Mouse (Mus musculus) embryonic facial prominence, embryonic 15.5 days (tissue): Measurements from ENCODE around the gene Sirt3. TPM values are rescaled to one million over a fixed set of nuclear protein-coding genes. Genes with fewer than 3 reads are reported as not detected.

Experiments used
- ATAC-seq: fragments of 200-750 bp; cut with Nextera tagmentation; 2 replicates; pipeline ENCODE4 v1.8.0; 2017; ENCODE audit warnings: low read depth, moderate TSS enrichment; ENCODE audit not compliant: insufficient number of reproducible peaks, low FRiP score, low TSS enrichment
- H3K27ac ChIP-seq: fragments of 300-500 bp; sonication (generic); replicated peaks from 2 replicates; pipeline ENCODE4 v1.5.1; 2015; ENCODE audit warnings: mild to moderate bottlenecking, inconsistent platforms
- H3K27me3 ChIP-seq: fragments of 300-500 bp; sonication (generic); 2 replicates; pipeline ENCODE4 v1.6.1; 2015; ENCODE audit warnings: inconsistent platforms
- H3K36me3 ChIP-seq: fragments of 300-500 bp; sonication (generic); 2 replicates; pipeline ENCODE4 v1.6.1; 2015; ENCODE audit warnings: mild to moderate bottlenecking, inconsistent platforms
- H3K4me1 ChIP-seq: fragments of 300-500 bp; sonication (generic); 2 replicates; pipeline ENCODE4 v1.6.1; 2015; ENCODE audit warnings: inconsistent platforms
- H3K4me2 ChIP-seq: fragments of 300-500 bp; sonication (generic); replicated peaks from 2 replicates; pipeline ENCODE4 v1.6.1; 2015; ENCODE audit warnings: mild to moderate bottlenecking, inconsistent platforms
- H3K4me3 ChIP-seq: fragments of 300-500 bp; sonication (generic); replicated peaks from 2 replicates; pipeline ENCODE4 v1.5.1; 2015; ENCODE audit warnings: mild to moderate bottlenecking, inconsistent platforms
- H3K9ac ChIP-seq: fragments of 300-500 bp; sonication (generic); 2 replicates; pipeline ENCODE4 v1.6.1; 2015; ENCODE audit warnings: inconsistent platforms
- H3K9me3 ChIP-seq: fragments of 300-500 bp; sonication (generic); replicated peaks from 2 replicates; pipeline ENCODE4 v1.6.1; 2016; ENCODE audit warnings: inconsistent platforms
- WGBS: fragments of 180-500 bp; shearing (Covaris S2); methylation state at CpG from one replicate; pipeline ENCODE4 v1.1.7; 2015; 5-methylcytosine and 5-hydroxymethylcytosine counted together
- polyA plus RNA-seq: library from polyadenylated mRNA; unstranded; fragments of >200 nt; fragmentation: Nextera tagmentation; extraction: Ambion mirVana; gene quantifications from 2 replicates; pipeline ENCODE4 v1.2.1, GENCODE M21; 2015

Gene Sirt3
- polyA plus RNA-seq: 25.1 and 27.4 TPM in 2 replicates

GRCm38 (mm10) chr7:140881696-140882468 is at the start of gene Sirt3, which contains the start of gene Psmd13:
TSS of gene Sirt3 (minus strand) at chr7:140882309.
TSS of gene Psmd13 (plus strand) at chr7:140881968.
- peak; percentile 95 for ATAC-seq
- H3K4me3 ChIP-seq: peak within 1 kb of the TSS; percentile 93

GRCm38 (mm10) chr7:140927181-140927580 is 45.1 kb upstream of the Sirt3 start:
- no peak for ATAC-seq
- H3K9ac ChIP-seq: no peak overlapping the region
- peaks cover 39% of the 10 kb centered on the region for H3K27me3 ChIP-seq
- no peak overlapping the region for H3K4me3 ChIP-seq
- 84% methylated on average over 6 of the region's 6 CpGs for WGBS
- H3K27ac ChIP-seq: no peak overlapping the region
- no peaks in the 10 kb centered on the region for H3K36me3 ChIP-seq
- no peak overlapping the region for H3K4me2 ChIP-seq
- no peaks in the 10 kb centered on the region for H3K9me3 ChIP-seq
- H3K4me1 ChIP-seq: peaks cover 10% of the 10 kb centered on the region

More at GRCm38 (mm10) chr7:140881696-140882468, at the start of gene Sirt3, which contains the start of gene Psmd13:
- Histone ChIP-seq H3K27me3 (no peaks in the 10 kb centered on the region), H3K9ac (peak within 1 kb of the TSS; percentile 89), H3K9me3 (no peaks in the 10 kb centered on the region), H3K4me1 (peaks cover 12% of the 10 kb centered on the region), H3K36me3 (peaks cover 13% of the 10 kb centered on the region), H3K4me2 (peak within 1 kb of the TSS; percentile 56), H3K27ac (peak within 1 kb of the TSS; percentile 70)
- WGBS: under 1% methylated on average over 59 of the region's 59 CpGs

GRCm38 (mm10) chr7:140923070-140923775 is 41.1 kb upstream of the Sirt3 start:
- 22% methylated on average over 30 of the region's 30 CpGs for WGBS
- ATAC-seq: no peak
- peak overlapping the region; percentile 39 for H3K4me3 ChIP-seq
- H3K4me2 ChIP-seq: peak overlapping the region; percentile 71
- no peak overlapping the region for H3K9ac ChIP-seq
- peaks cover 75% of the 10 kb centered on the region for H3K27me3 ChIP-seq
- no peak overlapping the region for H3K27ac ChIP-seq
- no peaks in the 10 kb centered on the region for H3K9me3 ChIP-seq
- no peaks in the 10 kb centered on the region for H3K36me3 ChIP-seq
- H3K4me1 ChIP-seq: peaks cover 14% of the 10 kb centered on the region

GRCm38 (mm10) chr7:140922398-140923069 is 40.4 kb upstream of the Sirt3 start:
- H3K27ac ChIP-seq: no peak overlapping the region
- H3K9ac ChIP-seq: no peak overlapping the region
- H3K4me3 ChIP-seq: peak overlapping the region; percentile 39
- peak overlapping the region; percentile 71 for H3K4me2 ChIP-seq
- ATAC-seq: no peak
- WGBS: under 1% methylated on average over 49 of the region's 49 CpGs
- peaks cover 78% of the 10 kb centered on the region for H3K27me3 ChIP-seq
- H3K4me1 ChIP-seq: peaks cover 14% of the 10 kb centered on the region
- H3K36me3 ChIP-seq: no peaks in the 10 kb centered on the region
- no peaks in the 10 kb centered on the region for H3K9me3 ChIP-seq

DNA sequence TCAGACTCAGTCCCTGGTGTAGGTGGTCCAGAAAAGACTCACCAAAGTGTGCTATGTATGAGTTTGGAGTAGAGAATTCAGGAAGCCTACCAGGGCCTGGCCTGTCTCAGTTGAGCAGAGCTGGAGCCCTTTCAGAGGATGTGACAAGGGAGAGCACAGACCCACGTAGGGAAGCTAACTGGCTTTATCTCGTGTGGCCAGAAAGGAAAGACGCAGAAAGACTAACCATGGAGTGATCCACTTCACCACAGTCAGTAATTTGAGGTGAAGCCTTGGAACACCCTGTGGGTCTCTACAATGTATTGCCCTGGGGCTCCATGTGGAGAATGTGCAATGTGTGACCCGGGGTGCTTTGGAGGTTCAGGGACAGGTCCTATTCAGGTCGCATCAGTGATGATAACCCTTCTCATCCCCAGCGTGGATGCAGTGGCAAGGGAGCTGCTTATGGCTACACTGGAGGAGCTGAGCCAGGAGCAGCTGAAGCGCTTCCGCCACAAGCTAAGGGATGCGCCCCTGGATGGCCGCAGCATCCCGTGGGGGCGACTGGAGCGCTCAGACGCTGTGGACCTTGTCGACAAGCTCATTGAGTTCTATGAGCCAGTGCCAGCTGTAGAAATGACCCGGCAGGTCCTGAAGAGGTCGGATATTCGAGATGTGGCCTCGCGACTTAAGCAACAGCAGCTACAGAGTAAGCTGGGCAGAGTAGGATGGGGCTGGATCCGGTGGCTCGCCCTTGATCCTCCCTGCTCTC is 39.3 kb upstream of the Sirt3 start:
- Histone ChIP-seq H3K4me3 (no peak overlapping the region), H3K9ac (no peak overlapping the region), H3K36me3 (no peaks in the 10 kb centered on the region), H3K27ac (no peak overlapping the region), H3K4me2 (0 out of 2 replicates have a peak overlapping the region, but pooled peaks have one; percentile 71), H3K27me3 (peaks cover 78% of the 10 kb centered on the region), H3K4me1 (peaks cover 14% of the 10 kb centered on the region), H3K9me3 (no peaks in the 10 kb centered on the region)
- no peak for ATAC-seq
- 27% methylated on average over 22 of the region's 22 CpGs for WGBS

DNA sequence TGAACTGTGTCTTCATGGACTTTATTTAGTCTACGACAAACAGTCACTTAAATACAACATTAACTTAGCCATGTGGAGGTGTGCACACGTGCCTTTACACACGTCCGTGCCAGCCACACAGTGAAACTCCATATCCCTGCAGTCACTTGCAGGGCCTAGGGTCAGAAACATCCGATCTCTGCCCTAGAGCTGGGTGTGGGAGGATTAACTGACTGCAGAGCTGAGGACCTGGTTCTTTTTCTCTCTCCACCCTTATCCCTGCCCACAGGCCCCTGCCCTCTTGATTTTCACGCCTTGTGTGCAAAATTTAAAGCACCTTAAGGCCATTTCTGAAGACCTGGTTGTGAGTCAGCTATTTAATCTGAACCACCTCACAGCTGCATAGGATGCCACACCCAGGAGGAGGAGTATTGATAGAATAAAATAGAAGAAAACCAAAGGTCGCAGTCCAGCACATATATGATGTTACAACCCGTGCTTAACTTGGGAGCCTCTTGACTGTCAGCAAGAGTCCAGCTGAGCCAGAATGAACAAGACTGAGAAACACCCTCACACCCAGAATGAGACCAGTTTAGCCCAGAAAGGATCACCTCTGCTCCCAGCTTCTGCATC is 38.4 kb upstream of the Sirt3 start, which contains the start of gene Nlrp6:
Gene Nlrp6, plus strand, starts transcription at position 485 of the 612 bp plus-strand sequence.
- Histone ChIP-seq H3K4me3 (no peak within 1 kb of the TSS), H3K36me3 (no peaks in the 10 kb centered on the region), H3K4me1 (peaks cover 14% of the 10 kb centered on the region), H3K27me3 (peaks cover 73% of the 10 kb centered on the region), H3K4me2 (no peak within 1 kb of the TSS), H3K27ac (no peak within 1 kb of the TSS), H3K9ac (no peak within 1 kb of the TSS), H3K9me3 (no peaks in the 10 kb centered on the region)
- 64% methylated on average over 8 of the region's 8 CpGs for WGBS
- ATAC-seq: no peak

- Histone ChIP-seq H3K27me3 (peaks cover 67% of the 10 kb centered on the region), H3K27ac (no peak overlapping the region), H3K9me3 (no peaks in the 10 kb centered on the region), H3K4me3 (no peak overlapping the region), H3K4me1 (peaks cover 14% of the 10 kb centered on the region), H3K36me3 (no peaks in the 10 kb centered on the region), H3K9ac (no peak overlapping the region), H3K4me2 (no peak overlapping the region)
- no peak for ATAC-seq
- 67% methylated on average over 4 of the region's 4 CpGs for WGBS
These were observed 37.8 kb upstream of the Sirt3 start for GRCm38 (mm10) chr7:140919911-140920310.

DNA sequence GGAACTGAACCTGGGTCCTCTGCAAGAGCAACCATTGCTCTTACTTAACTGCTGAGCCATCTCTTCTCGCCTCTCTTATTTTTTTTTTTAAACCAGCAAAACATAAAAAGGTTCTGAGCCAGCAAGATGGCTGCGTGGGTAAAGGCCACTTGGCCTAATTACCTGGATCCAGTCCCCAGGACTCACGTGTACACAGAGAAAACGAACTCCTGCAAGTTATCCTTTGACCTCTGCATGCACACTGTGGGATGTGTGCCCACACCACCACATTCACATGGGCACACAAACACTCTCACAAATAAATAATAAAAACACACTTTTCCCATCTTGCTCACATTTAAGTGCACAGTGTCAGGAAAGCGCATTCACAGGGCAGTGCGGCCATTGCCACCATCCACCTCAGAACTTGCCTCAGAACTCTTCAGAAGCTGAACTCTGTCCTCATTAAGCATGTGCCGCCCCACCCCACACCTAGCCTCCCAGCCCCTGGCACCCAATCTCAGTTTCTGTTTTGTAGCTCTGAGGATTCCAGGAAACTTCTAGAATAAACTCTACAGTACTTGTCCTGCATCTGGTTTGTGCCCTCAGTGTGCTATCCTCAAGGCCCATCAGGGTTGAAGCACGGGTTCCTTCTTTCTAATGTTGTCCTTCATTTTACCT is 32.1 kb upstream of the Sirt3 start:
- Histone ChIP-seq H3K4me2 (no peak overlapping the region), H3K4me3 (no peak overlapping the region), H3K36me3 (no peaks in the 10 kb centered on the region), H3K27me3 (peaks cover 9% of the 10 kb centered on the region), H3K27ac (no peak overlapping the region), H3K9ac (no peak overlapping the region), H3K9me3 (no peaks in the 10 kb centered on the region), H3K4me1 (no peaks in the 10 kb centered on the region)
- WGBS: 81% methylated on average over 8 of the region's 8 CpGs
- no peak for ATAC-seq

DNA sequence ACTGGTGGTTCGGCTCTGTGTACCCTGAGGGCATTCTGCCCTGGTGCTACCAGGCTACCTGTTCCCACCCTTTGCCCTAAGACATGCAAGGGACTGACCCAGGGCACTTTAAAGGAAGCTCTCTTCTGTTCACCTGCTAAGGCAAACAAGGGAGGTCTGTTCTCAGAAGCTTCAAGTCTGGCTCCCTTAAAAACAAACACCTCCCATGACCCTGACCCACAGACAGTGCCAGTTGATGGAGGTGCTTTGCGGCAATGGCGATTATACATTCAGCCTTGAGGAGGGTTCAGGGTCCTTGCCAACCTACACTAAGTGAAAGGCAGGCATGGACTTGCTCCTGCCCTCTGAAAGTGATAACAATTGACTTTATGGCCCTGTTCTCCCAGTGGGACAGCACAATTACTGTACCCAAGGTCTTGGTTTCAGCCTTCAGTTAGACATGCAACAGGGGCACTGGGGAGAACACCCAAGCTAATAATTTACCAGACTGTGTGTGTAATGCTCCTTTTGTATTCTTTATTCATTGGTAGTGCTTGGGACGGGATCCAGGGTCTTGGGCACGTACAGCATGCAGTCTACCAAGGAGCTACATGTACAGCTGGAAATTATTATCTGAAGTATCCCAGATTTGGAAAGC is 30.9 kb upstream of the Sirt3 start:
- Histone ChIP-seq H3K4me1 (peaks cover 4% of the 10 kb centered on the region; the same call in 1 of the 2 replicates), H3K4me3 (no peak overlapping the region), H3K36me3 (no peaks in the 10 kb centered on the region), H3K4me2 (no peak overlapping the region), H3K9me3 (no peaks in the 10 kb centered on the region), H3K27ac (no peak overlapping the region), H3K27me3 (0 out of 2 replicates have a peak, but pooled peaks cover under 1% of the 10 kb centered on the region), H3K9ac (no peak overlapping the region)
- ATAC-seq: no peak
- 52% methylated on average over 5 of the region's 5 CpGs for WGBS
